Mouse (Mus musculus): ENCODE measurements around the gene Ocel1. TPM values are rescaled to one million over a fixed set of nuclear protein-coding genes. Genes with fewer than 3 reads are reported as not detected.

The Ocel1 gene
- polyA plus RNA-seq, 1 experiment from 2014 or later, result 3.0 TPM

GRCm38 (mm10) chr8:71375581-71376422, 4.7 kb downstream of the Ocel1 start:
- Histone ChIP-seq H3K27ac (ENCODE audit: low read depth, low read length) (peak overlapping the region; percentile 79), H3K4me1 (replicated peaks; ENCODE audit: control insufficient read depth, insufficient read depth, low read length) (peaks cover 29% of the 10 kb centered on the region), H3K27me3 (ENCODE audit: control insufficient read depth, insufficient read depth, low read length) (no peaks in the 10 kb centered on the region), H3K9me3 (ENCODE audit: control insufficient read depth, low read length) (no peaks in the 10 kb centered on the region), H3K36me3 (ENCODE audit: control insufficient read depth, insufficient read depth, low read length) (peaks cover 4% of the 10 kb centered on the region; the same call in 1 of the 2 replicates), H3K4me3 (ENCODE audit: low read depth, low read length) (peak overlapping the region; percentile 24), H3K9ac (ENCODE audit: low read depth, low read length) (peak overlapping the region; percentile 47; the same call in 1 of the 2 replicates), H3K4me2 (replicated peaks; ENCODE audit: low read depth, low read length) (peak overlapping the region; percentile 55)
- peak; percentile 15 for ATAC-seq (ENCODE audit: low FRiP score)
- DNase-seq (ENCODE audit: low spot score), result peak; percentile 68
- WGBS, result 5% methylated on average over 70 of the region's 74 CpGs

GRCm38 (mm10) chr8:71376423-71377030, 5.4 kb downstream of the Ocel1 start:
- Histone ChIP-seq H3K27me3 (ENCODE audit: control insufficient read depth, insufficient read depth, low read length) (no peaks in the 10 kb centered on the region), H3K9ac (ENCODE audit: low read depth, low read length) (peak overlapping the region; percentile 47; the same call in 1 of the 2 replicates), H3K36me3 (ENCODE audit: control insufficient read depth, insufficient read depth, low read length) (peaks cover 4% of the 10 kb centered on the region; the same call in 1 of the 2 replicates), H3K4me2 (replicated peaks; ENCODE audit: low read depth, low read length) (peak overlapping the region; percentile 55), H3K4me1 (replicated peaks; ENCODE audit: control insufficient read depth, insufficient read depth, low read length) (peaks cover 29% of the 10 kb centered on the region), H3K4me3 (ENCODE audit: low read depth, low read length) (peak overlapping the region; percentile 24; the same call in 1 of the 2 replicates), H3K27ac (ENCODE audit: low read depth, low read length) (peak overlapping the region; percentile 79), H3K9me3 (ENCODE audit: control insufficient read depth, low read length) (no peaks in the 10 kb centered on the region)
- ATAC-seq (ENCODE audit: low FRiP score), result no peak
- WGBS, result 40% methylated on average over 8 of the region's 8 CpGs
- peak; percentile 41 for DNase-seq (ENCODE audit: low spot score)

- peak overlapping the region; percentile 82 for H3K9ac ChIP-seq (ENCODE audit: low read depth, low read length)
- DNase-seq (ENCODE audit: low spot score), result peak; percentile 33
- peaks cover 39% of the 10 kb centered on the region for H3K4me1 ChIP-seq (replicated peaks; ENCODE audit: control insufficient read depth, insufficient read depth, low read length)
- peak overlapping the region; percentile 85 for H3K4me3 ChIP-seq (ENCODE audit: low read depth, low read length)
- H3K27ac ChIP-seq (ENCODE audit: low read depth, low read length), result peak overlapping the region; percentile 92
- ATAC-seq (ENCODE audit: low FRiP score), result no peak
- H3K27me3 ChIP-seq (ENCODE audit: control insufficient read depth, insufficient read depth, low read length), result no peaks in the 10 kb centered on the region
- peak overlapping the region; percentile 96 for H3K4me2 ChIP-seq (replicated peaks; ENCODE audit: low read depth, low read length)
- H3K9me3 ChIP-seq (ENCODE audit: control insufficient read depth, low read length), result no peaks in the 10 kb centered on the region
- H3K36me3 ChIP-seq (ENCODE audit: control insufficient read depth, insufficient read depth, low read length), result peaks cover 4% of the 10 kb centered on the region; the same call in 1 of the 2 replicates
- WGBS, result 32% methylated on average over 4 of the region's 4 CpGs
These were observed 7.9 kb downstream of the Ocel1 start for GRCm38 (mm10) chr8:71379008-71379407.

- Histone ChIP-seq H3K4me3 (ENCODE audit: low read depth, low read length) (peak overlapping the region; percentile 85), H3K27ac (ENCODE audit: low read depth, low read length) (peak overlapping the region; percentile 92; the same call in 1 of the 2 replicates), H3K36me3 (ENCODE audit: control insufficient read depth, insufficient read depth, low read length) (peaks cover 4% of the 10 kb centered on the region; the same call in 1 of the 2 replicates), H3K9me3 (ENCODE audit: control insufficient read depth, low read length) (no peaks in the 10 kb centered on the region), H3K4me2 (replicated peaks; ENCODE audit: low read depth, low read length) (peak overlapping the region; percentile 96), H3K27me3 (ENCODE audit: control insufficient read depth, insufficient read depth, low read length) (no peaks in the 10 kb centered on the region), H3K9ac (ENCODE audit: low read depth, low read length) (peak overlapping the region; percentile 82), H3K4me1 (replicated peaks; ENCODE audit: control insufficient read depth, insufficient read depth, low read length) (peaks cover 39% of the 10 kb centered on the region)
- DNase-seq (ENCODE audit: low spot score) (peak; percentile 19), ATAC-seq (ENCODE audit: low FRiP score) (no peak)
- 18% methylated on average over 3 of the region's 3 CpGs for WGBS
These were observed 8.5 kb downstream of the Ocel1 start for GRCm38 (mm10) chr8:71379512-71380075.

- no peaks in the 10 kb centered on the region; the same call in 1 of the 2 replicates for H3K36me3 ChIP-seq (ENCODE audit: control insufficient read depth, insufficient read depth, low read length)
- ATAC-seq (ENCODE audit: low FRiP score) (no peak), DNase-seq (ENCODE audit: low spot score) (peak; percentile 49)
- H3K4me1 ChIP-seq (replicated peaks; ENCODE audit: control insufficient read depth, insufficient read depth, low read length), result peaks cover 38% of the 10 kb centered on the region
- 2% methylated on average over 70 of the region's 72 CpGs for WGBS
- no peaks in the 10 kb centered on the region for H3K9me3 ChIP-seq (ENCODE audit: control insufficient read depth, low read length)
- peak overlapping the region; percentile 85 for H3K4me3 ChIP-seq (ENCODE audit: low read depth, low read length)
- peak overlapping the region; percentile 96 for H3K4me2 ChIP-seq (replicated peaks; ENCODE audit: low read depth, low read length)
- H3K27me3 ChIP-seq (ENCODE audit: control insufficient read depth, insufficient read depth, low read length), result no peaks in the 10 kb centered on the region
- H3K9ac ChIP-seq (ENCODE audit: low read depth, low read length), result peak overlapping the region; percentile 82
- peak overlapping the region; percentile 92 for H3K27ac ChIP-seq (ENCODE audit: low read depth, low read length)
These were observed 9.4 kb downstream of the Ocel1 start for GRCm38 (mm10) chr8:71380178-71381171.

- under 1% methylated on average over 52 of the region's 89 CpGs for WGBS
- no peaks in the 10 kb centered on the region for H3K27me3 ChIP-seq (ENCODE audit: control insufficient read depth, insufficient read depth, low read length)
- H3K9ac ChIP-seq (ENCODE audit: low read depth, low read length), result peak within 1 kb of the TSS; percentile 82
- H3K4me2 ChIP-seq (replicated peaks; ENCODE audit: low read depth, low read length), result peak within 1 kb of the TSS; percentile 96
- H3K36me3 ChIP-seq (ENCODE audit: control insufficient read depth, insufficient read depth, low read length), result no peaks in the 10 kb centered on the region
- peak; percentile 87 for DNase-seq (ENCODE audit: low spot score)
- peaks cover 27% of the 10 kb centered on the region for H3K4me1 ChIP-seq (replicated peaks; ENCODE audit: control insufficient read depth, insufficient read depth, low read length)
- H3K4me3 ChIP-seq (ENCODE audit: low read depth, low read length), result peak within 1 kb of the TSS; percentile 85
- ATAC-seq (ENCODE audit: low FRiP score), result peak; percentile 13; the same call in 1 of the 2 replicates
- no peaks in the 10 kb centered on the region for H3K9me3 ChIP-seq (ENCODE audit: control insufficient read depth, low read length)
- H3K27ac ChIP-seq (ENCODE audit: low read depth, low read length), result peak within 1 kb of the TSS; percentile 92
These were observed 10.4 kb downstream of the Ocel1 start, which contains the start of gene Nr2f6 for GRCm38 (mm10) chr8:71381421-71381970. TSS of gene Nr2f6 (minus strand) at chr8:71381960.

GRCm38 (mm10) chr8:71381971-71382961, 11.2 kb downstream of the Ocel1 start:
- peak overlapping the region; percentile 92 for H3K27ac ChIP-seq (ENCODE audit: low read depth, low read length)
- 1% methylated on average over 34 of the region's 80 CpGs for WGBS
- H3K27me3 ChIP-seq (ENCODE audit: control insufficient read depth, insufficient read depth, low read length), result no peaks in the 10 kb centered on the region
- H3K4me3 ChIP-seq (ENCODE audit: low read depth, low read length), result peak overlapping the region; percentile 85
- H3K4me1 ChIP-seq (replicated peaks; ENCODE audit: control insufficient read depth, insufficient read depth, low read length), result peaks cover 22% of the 10 kb centered on the region
- peak; percentile 91 for DNase-seq (ENCODE audit: low spot score)
- no peaks in the 10 kb centered on the region for H3K36me3 ChIP-seq (ENCODE audit: control insufficient read depth, insufficient read depth, low read length)
- peak overlapping the region; percentile 82 for H3K9ac ChIP-seq (ENCODE audit: low read depth, low read length)
- H3K9me3 ChIP-seq (ENCODE audit: control insufficient read depth, low read length), result no peaks in the 10 kb centered on the region
- peak; percentile 84 for ATAC-seq (ENCODE audit: low FRiP score)
- H3K4me2 ChIP-seq (replicated peaks; ENCODE audit: low read depth, low read length), result peak overlapping the region; percentile 96

Measured in hindbrain, embryonic 11.5 days (tissue).